Mouse (Mus musculus): ENCODE data around the gene Clps. TPM values are rescaled to one million over a fixed set of nuclear protein-coding genes. Genes with fewer than 3 reads are reported as not detected.
A peak's percentile ranks its signal among the peaks of the same experiment; 100 is the strongest.

Clps gene
- total RNA-seq, 1 experiment, result 2.9 TPM

- no peak overlapping the region for H3K4me3 ChIP-seq (ENCODE audit: insufficient read depth in 1 of 2, low read depth in 1 of 2, low read length in 2 of 2, poor library complexity in 1 of 2, severe bottlenecking in 1 of 2)
- peaks cover 2 to 9% of the 10 kb centered on the region in 2 experiments for H3K4me1 ChIP-seq (ENCODE audit: control insufficient read depth in 2 of 2, insufficient read depth in 2 of 2, low read length in 2 of 2, poor library complexity in 1 of 2)
- DNase-seq (ENCODE audit: low read depth, low spot score), result no peak
- TF ChIP-seq CHD2 (IDR thresholded peaks at IDR 0.05; ENCODE audit: low read depth, low read length), result no peak
- no peak overlapping the region for H3K9ac ChIP-seq (ENCODE audit: insufficient read depth, low read depth, low read length, poor library complexity, severe bottlenecking)
- H3K36me3 ChIP-seq (ENCODE audit: control insufficient read depth, insufficient read depth, low read length, poor library complexity, severe bottlenecking), result no peaks in the 10 kb centered on the region
- H3K9me3 ChIP-seq (ENCODE audit: control insufficient read depth, insufficient read depth, low read depth, low read length), result no peaks in the 10 kb centered on the region
- in situ Hi-C loops (cut with MboI; ENCODE audit: low sequenced_read_pairs in 2 of 2, unreplicated experiment in 2 of 2), result no loop called here
- H3K27ac ChIP-seq (ENCODE audit: insufficient read depth, low read depth, low read length, poor library complexity, severe bottlenecking), result no peak overlapping the region
Observed at GRCm38 (mm10) chr17:28572941-28573340, 12.4 kb upstream of the Clps start.

GRCm38 (mm10) chr17:28572521-28572920 lies 12.0 kb upstream of the Clps start:
- no peak overlapping the region for H3K4me3 ChIP-seq (ENCODE audit: insufficient read depth in 1 of 2, low read depth in 1 of 2, low read length in 2 of 2, poor library complexity in 1 of 2, severe bottlenecking in 1 of 2)
- no peak for DNase-seq (ENCODE audit: low read depth, low spot score)
- no peaks in the 10 kb centered on the region for H3K9me3 ChIP-seq (ENCODE audit: control insufficient read depth, insufficient read depth, low read depth, low read length)
- in situ Hi-C loops (cut with MboI; ENCODE audit: low sequenced_read_pairs in 2 of 2, unreplicated experiment in 2 of 2), result no loop called here
- H3K4me1 ChIP-seq (ENCODE audit: control insufficient read depth in 2 of 2, insufficient read depth in 2 of 2, low read length in 2 of 2, poor library complexity in 1 of 2), result peaks cover 2 to 10% of the 10 kb centered on the region in 2 experiments
- H3K27ac ChIP-seq (ENCODE audit: insufficient read depth, low read depth, low read length, poor library complexity, severe bottlenecking), result no peak overlapping the region
- H3K9ac ChIP-seq (ENCODE audit: insufficient read depth, low read depth, low read length, poor library complexity, severe bottlenecking), result no peak overlapping the region
- no peaks in the 10 kb centered on the region for H3K36me3 ChIP-seq (ENCODE audit: control insufficient read depth, insufficient read depth, low read length, poor library complexity, severe bottlenecking)
- TF ChIP-seq HCFC1 (IDR thresholded peaks at IDR 0.05; ENCODE audit: borderline replicate concordance, insufficient read depth, low read length) (no peak), CHD2 (IDR thresholded peaks at IDR 0.05; ENCODE audit: low read depth, low read length) (no peak), MAFK (IDR thresholded peaks at IDR 0.05; ENCODE audit: insufficient read depth, low read depth, low read length) (no peak), ZNF384 (IDR thresholded peaks at IDR 0.05; ENCODE audit: low read depth, low read length) (no peak), ZC3H11A (IDR thresholded peaks at IDR 0.05; ENCODE audit: borderline replicate concordance, low read depth, low read length) (no peak)

GRCm38 (mm10) chr17:28571868-28572267 lies 11.3 kb upstream of the Clps start:
- Histone ChIP-seq H3K27ac (ENCODE audit: insufficient read depth, low read depth, low read length, poor library complexity, severe bottlenecking) (no peak overlapping the region), H3K9me3 (ENCODE audit: control insufficient read depth, insufficient read depth, low read depth, low read length) (no peaks in the 10 kb centered on the region), H3K36me3 (ENCODE audit: control insufficient read depth, insufficient read depth, low read length, poor library complexity, severe bottlenecking) (no peaks in the 10 kb centered on the region), H3K9ac (ENCODE audit: insufficient read depth, low read depth, low read length, poor library complexity, severe bottlenecking) (no peak overlapping the region), H3K4me3 (ENCODE audit: insufficient read depth in 1 of 2, low read depth in 1 of 2, low read length in 2 of 2, poor library complexity in 1 of 2, severe bottlenecking in 1 of 2) (no peak overlapping the region), H3K4me1 (ENCODE audit: control insufficient read depth in 2 of 2, insufficient read depth in 2 of 2, low read length in 2 of 2, poor library complexity in 1 of 2) (peaks cover 2 to 10% of the 10 kb centered on the region in 2 experiments)
- in situ Hi-C loops (cut with MboI; ENCODE audit: low sequenced_read_pairs in 2 of 2, unreplicated experiment in 2 of 2), result no loop called here
- DNase-seq (ENCODE audit: low read depth, low spot score), result no peak
- no peak for TF ChIP-seq ZNF384 (IDR thresholded peaks at IDR 0.05; ENCODE audit: low read depth, low read length)
- no peak for TF ChIP-seq MAFK (IDR thresholded peaks at IDR 0.05; ENCODE audit: insufficient read depth, low read depth, low read length)
- no peak for TF ChIP-seq CHD2 (IDR thresholded peaks at IDR 0.05; ENCODE audit: low read depth, low read length)
- TF ChIP-seq HCFC1 (IDR thresholded peaks at IDR 0.05; ENCODE audit: borderline replicate concordance, insufficient read depth, low read length), result no peak
- TF ChIP-seq ZC3H11A (IDR thresholded peaks at IDR 0.05; ENCODE audit: borderline replicate concordance, low read depth, low read length), result no peak

- no peak for DNase-seq (ENCODE audit: low read depth, low spot score)
- Histone ChIP-seq H3K27ac (ENCODE audit: insufficient read depth, low read depth, low read length, poor library complexity, severe bottlenecking) (peak overlapping the region; percentile 22; the same call in 1 of the 2 replicates), H3K9ac (ENCODE audit: insufficient read depth, low read depth, low read length, poor library complexity, severe bottlenecking) (no peak overlapping the region), H3K4me1 (ENCODE audit: control insufficient read depth in 2 of 2, insufficient read depth in 2 of 2, low read length in 2 of 2, poor library complexity in 1 of 2) (peaks cover 2% of the 10 kb centered on the region in 2 experiments; a peak in 3 of 4 replicates), H3K36me3 (ENCODE audit: control insufficient read depth, insufficient read depth, low read length, poor library complexity, severe bottlenecking) (no peaks in the 10 kb centered on the region), H3K9me3 (ENCODE audit: control insufficient read depth, insufficient read depth, low read depth, low read length) (no peaks in the 10 kb centered on the region), H3K4me3 (ENCODE audit: insufficient read depth in 1 of 2, low read depth in 1 of 2, low read length in 2 of 2, poor library complexity in 1 of 2, severe bottlenecking in 1 of 2) (no peak overlapping the region)
- in situ Hi-C loops (cut with MboI; ENCODE audit: low sequenced_read_pairs in 2 of 2, unreplicated experiment in 2 of 2), result no loop called here
- no peak for TF ChIP-seq ZC3H11A (IDR thresholded peaks at IDR 0.05; ENCODE audit: borderline replicate concordance, low read depth, low read length)
- TF ChIP-seq MAFK (IDR thresholded peaks at IDR 0.05; ENCODE audit: insufficient read depth, low read depth, low read length), result 0 out of 2 replicates have a peak, but pooled peaks have one; percentile 11
Observed at GRCm38 (mm10) chr17:28567541-28567940, 7.0 kb upstream of the Clps start.

GRCm38 (mm10) chr17:28565181-28565580 lies 4.6 kb upstream of the Clps start:
- in situ Hi-C loops (cut with MboI; ENCODE audit: low sequenced_read_pairs in 2 of 2, unreplicated experiment in 2 of 2), result no loop called here
- no peak overlapping the region for H3K9ac ChIP-seq (ENCODE audit: insufficient read depth, low read depth, low read length, poor library complexity, severe bottlenecking)
- no peak overlapping the region for H3K27ac ChIP-seq (ENCODE audit: insufficient read depth, low read depth, low read length, poor library complexity, severe bottlenecking)
- H3K36me3 ChIP-seq (ENCODE audit: control insufficient read depth, insufficient read depth, low read length, poor library complexity, severe bottlenecking), result no peaks in the 10 kb centered on the region
- no peak for TF ChIP-seq MAFK (IDR thresholded peaks at IDR 0.05; ENCODE audit: insufficient read depth, low read depth, low read length)
- TF ChIP-seq CHD2 (IDR thresholded peaks at IDR 0.05; ENCODE audit: low read depth, low read length), result no peak
- no peak for TF ChIP-seq ZC3H11A (IDR thresholded peaks at IDR 0.05; ENCODE audit: borderline replicate concordance, low read depth, low read length)
- TF ChIP-seq HCFC1 (IDR thresholded peaks at IDR 0.05; ENCODE audit: borderline replicate concordance, insufficient read depth, low read length), result no peak
- no peak for TF ChIP-seq ZNF384 (IDR thresholded peaks at IDR 0.05; ENCODE audit: low read depth, low read length)
- H3K9me3 ChIP-seq (ENCODE audit: control insufficient read depth, insufficient read depth, low read depth, low read length), result no peaks in the 10 kb centered on the region
- no peak overlapping the region for H3K4me3 ChIP-seq (ENCODE audit: insufficient read depth in 1 of 2, low read depth in 1 of 2, low read length in 2 of 2, poor library complexity in 1 of 2, severe bottlenecking in 1 of 2)
- H3K4me1 ChIP-seq (ENCODE audit: control insufficient read depth in 2 of 2, insufficient read depth in 2 of 2, low read length in 2 of 2, poor library complexity in 1 of 2), result peaks cover 2 to 14% of the 10 kb centered on the region in 2 experiments
- no peak for DNase-seq (ENCODE audit: low read depth, low spot score)
